In genomic region chr9:14215171-14215782, GRCm38 (mm10) we compare ENCODE assay signal across 11 mouse cellular contexts. TPM values are rescaled to one million over a fixed set of nuclear protein-coding genes. Genes with fewer than 3 reads are reported as not detected.
A peak's percentile ranks its signal among the peaks of the same experiment; 100 is the strongest.
DNase-seq lines count a peak whose midpoint lies in the region; ATAC-seq and TF ChIP-seq lines count a peak whose summit lies in the region.
"Had no signal": no experiment of that assay in that cellular context is flagged by ENCODE, and none has a peak within 500 bp of the region (broad histone marks: within the 10 kb centered on the region; RNA-seq: fewer than 3 reads in every experiment).

No protein-coding gene starts in this region.

- H3K27me3 ChIP-seq in midbrain, embryonic 14.5 days (ENCODE audit: control insufficient read depth, insufficient read depth, low read length): no peaks in the 10 kb centered on the region
- H3K27me3 ChIP-seq in midbrain, embryonic 10.5 days (ENCODE audit: low read depth, poor library complexity, severe bottlenecking): no peaks in the 10 kb centered on the region
- no peaks in the 10 kb centered on the region for H3K27me3 ChIP-seq in stomach, embryonic 16.5 days (ENCODE audit: control insufficient read depth, insufficient read depth, low read length)
- H3K27me3 ChIP-seq in forebrain, postnatal 0 days (ENCODE audit: insufficient read depth, low read length): no peaks in the 10 kb centered on the region
- H3K27me3 ChIP-seq: hindbrain, embryonic 15.5 days; lung, embryonic 15.5 days had no signal

- ATAC-seq in midbrain, embryonic 14.5 days (ENCODE audit: low FRiP score, low TSS enrichment): no peak
- ATAC-seq in stomach, embryonic 16.5 days (ENCODE audit: insufficient read depth, low FRiP score): 0 out of 2 replicates have a peak, but pooled peaks have one; percentile 56
- ATAC-seq in forebrain, postnatal 0 days: no peak

- peak; percentile 46 for DNase-seq in adrenal gland, adult 2 months
- no peak for DNase-seq in adrenal gland, postnatal 25 days
- DNase-seq in midbrain, embryonic 14.5 days: peak; percentile 13
- DNase-seq in midbrain, embryonic 10.5 days (ENCODE audit: low spot score): no peak
- DNase-seq in kidney, postnatal 36 days: peak; percentile 58 to 86
- no peak for DNase-seq in right cerebral cortex, adult 18-20 months
- DNase-seq in forebrain, postnatal 0 days: no peak
- DNase-seq: cerebellum, postnatal 14 days had no signal

- no peaks in the 10 kb centered on the region for H3K4me1 ChIP-seq in midbrain, embryonic 14.5 days (ENCODE audit: control insufficient read depth, insufficient read depth, low read length)
- H3K4me1 ChIP-seq in midbrain, embryonic 10.5 days: peaks cover 13% of the 10 kb centered on the region
- 0 out of 2 replicates have a peak, but pooled peaks cover 10% of the 10 kb centered on the region for H3K4me1 ChIP-seq in stomach, embryonic 16.5 days (ENCODE audit: control insufficient read depth, insufficient read depth, low read length)
- H3K4me1 ChIP-seq in forebrain, postnatal 0 days (ENCODE audit: insufficient read depth): no peaks in the 10 kb centered on the region
- H3K4me1 ChIP-seq: hindbrain, embryonic 15.5 days had no signal

- H3K9ac ChIP-seq in midbrain, embryonic 14.5 days (replicated peaks; ENCODE audit: low read length): no peak overlapping the region
- no peak overlapping the region for H3K9ac ChIP-seq in stomach, embryonic 16.5 days (ENCODE audit: low read length)
- H3K9ac ChIP-seq in forebrain, postnatal 0 days: no peak overlapping the region
- H3K9ac ChIP-seq: hindbrain, embryonic 15.5 days; lung, embryonic 15.5 days had no signal

- no peaks in the 10 kb centered on the region for H3K36me3 ChIP-seq in midbrain, embryonic 14.5 days (ENCODE audit: control insufficient read depth, insufficient read depth, low read length)
- H3K36me3 ChIP-seq in midbrain, embryonic 10.5 days: no peaks in the 10 kb centered on the region
- H3K36me3 ChIP-seq in stomach, embryonic 16.5 days (ENCODE audit: control insufficient read depth, insufficient read depth, low read length): no peaks in the 10 kb centered on the region
- H3K36me3 ChIP-seq in forebrain, postnatal 0 days (ENCODE audit: insufficient read depth): no peaks in the 10 kb centered on the region
- H3K36me3 ChIP-seq: hindbrain, embryonic 15.5 days; lung, embryonic 15.5 days had no signal

- no peak overlapping the region for H3K4me3 ChIP-seq in midbrain, embryonic 14.5 days (replicated peaks; ENCODE audit: low read depth, low read length)
- no peak overlapping the region for H3K4me3 ChIP-seq in midbrain, embryonic 10.5 days
- H3K4me3 ChIP-seq in stomach, embryonic 16.5 days (replicated peaks; ENCODE audit: low read length): no peak overlapping the region
- no peak overlapping the region for H3K4me3 ChIP-seq in forebrain, postnatal 0 days (ENCODE audit: low read depth, low read length)
- H3K4me3 ChIP-seq: hindbrain, embryonic 15.5 days; lung, embryonic 15.5 days had no signal

- TF ChIP-seq CTCF in forebrain, postnatal 0 days (IDR thresholded peaks at IDR 0.05; ENCODE audit: low read depth): no peak

- no peaks in the 10 kb centered on the region for H3K9me3 ChIP-seq in midbrain, embryonic 14.5 days (ENCODE audit: control insufficient read depth, low read length)
- no peaks in the 10 kb centered on the region for H3K9me3 ChIP-seq in midbrain, embryonic 10.5 days (replicated peaks)
- no peaks in the 10 kb centered on the region for H3K9me3 ChIP-seq in stomach, embryonic 16.5 days (replicated peaks; ENCODE audit: control insufficient read depth, low read length)
- no peaks in the 10 kb centered on the region for H3K9me3 ChIP-seq in forebrain, postnatal 0 days (ENCODE audit: low read length)
- H3K9me3 ChIP-seq: hindbrain, embryonic 15.5 days; lung, embryonic 15.5 days had no signal

- 47% methylated on average over 5 of the region's 5 CpGs for WGBS in midbrain, embryonic 14.5 days
- 64% methylated on average over 5 of the region's 5 CpGs for WGBS in midbrain, embryonic 10.5 days
- 40% methylated on average over 5 of the region's 5 CpGs for WGBS in stomach, embryonic 16.5 days
- 57% methylated on average over 5 of the region's 5 CpGs for WGBS in forebrain, postnatal 0 days

- H3K4me2 ChIP-seq in midbrain, embryonic 14.5 days (ENCODE audit: low read length): no peak overlapping the region
- H3K4me2 ChIP-seq in stomach, embryonic 16.5 days (ENCODE audit: low read depth, low read length): no peak overlapping the region
- no peak overlapping the region for H3K4me2 ChIP-seq in forebrain, postnatal 0 days (ENCODE audit: low read depth)
- H3K4me2 ChIP-seq: hindbrain, embryonic 15.5 days; lung, embryonic 15.5 days had no signal

- no peak overlapping the region for H3K27ac ChIP-seq in midbrain, embryonic 14.5 days (replicated peaks; ENCODE audit: low read depth, low read length)
- H3K27ac ChIP-seq in midbrain, embryonic 10.5 days (replicated peaks): no peak overlapping the region
- no peak overlapping the region for H3K27ac ChIP-seq in stomach, embryonic 16.5 days (ENCODE audit: low read length)
- no peak overlapping the region for H3K27ac ChIP-seq in forebrain, postnatal 0 days (ENCODE audit: low read depth, low read length)
- H3K27ac ChIP-seq: hindbrain, embryonic 15.5 days; lung, embryonic 15.5 days had no signal

RNA-seq across cellular contexts. Expression of gene Sesn3, which starts 59.6 kb away (rescaled TPM):
- total RNA-seq in adrenal gland, adult 2 months (2021): 10 to 100 TPM; 58.8 to 65.1 TPM
- polyA plus RNA-seq in adrenal gland, adult 2 months (2012; rRNA removed): 16.1 and 19.4 TPM in 2 replicates
- total RNA-seq in adrenal gland, postnatal 25 days (2021): 43.2 and 75.5 TPM in 2 replicates
- polyA plus RNA-seq in midbrain, embryonic 14.5 days (2014; fragmentation: Nextera tagmentation; extraction: Ambion mirVana): 28.5 and 47.8 TPM in 2 replicates
- 16.0 and 16.2 TPM in 2 replicates for polyA plus RNA-seq in midbrain, embryonic 10.5 days (2016; fragmentation: Nextera tagmentation; extraction: Ambion mirVana)
- polyA plus RNA-seq in stomach, embryonic 16.5 days (2015; fragmentation: Nextera tagmentation; extraction: Ambion mirVana): 10.6 and 12.0 TPM in 2 replicates
- total RNA-seq in forebrain, postnatal 0 days (2014; rRNA removed): 29.8 and 40.5 TPM in 2 replicates
- polyA plus RNA-seq in forebrain, postnatal 0 days (2015; fragmentation: Nextera tagmentation; extraction: Ambion mirVana): 9.3 and 16.3 TPM in 2 replicates

Comparison
In these comparisons a context has a peak if more than half of its experiments do, and no peak if none do; other contexts are left out.
1. DNase-seq: peak in adrenal gland, adult 2 months (single experiment), midbrain, embryonic 14.5 days (single experiment) and kidney, postnatal 36 days (2 of 2); none in adrenal gland, postnatal 25 days (single experiment), midbrain, embryonic 10.5 days (single experiment), right cerebral cortex, adult 18-20 months (single experiment) and forebrain, postnatal 0 days (single experiment).